Mouse (Mus musculus) olfactory bulb, adult 2 months (tissue): ENCODE data around the gene Nmnat2. TPM values are rescaled to one million over a fixed set of nuclear protein-coding genes. Genes with fewer than 3 reads are reported as not detected.
"Not testable (repeated sequence)": the region's sequence is repeated elsewhere in the genome, so short reads cannot be mapped to it uniquely, and the experiment has no call there.

Experiments
- H3K27ac ChIP-seq: fragments of 200-500 bp; 2 replicates; pipeline ENCODE4 v1.5.1; 2012; ENCODE audit warnings: low read depth, low read length; ENCODE audit not compliant: insufficient read depth
- H3K4me1 ChIP-seq: fragments of 200-500 bp; 2 replicates; pipeline ENCODE4 v1.6.1; 2012; ENCODE audit warnings: low read length; ENCODE audit not compliant: control insufficient read depth, insufficient read depth
- H3K4me3 ChIP-seq: fragments of 200-500 bp; 2 replicates; pipeline ENCODE4 v1.5.1; 2012; ENCODE audit warnings: mild to moderate bottlenecking, low read depth, low read length, moderate library complexity; ENCODE audit not compliant: insufficient read depth
- CTCF ChIP-seq: fragments of 200-500 bp; IDR thresholded peaks from 2 replicates; pipeline ENCODE4 v1.5.1; 2012; ENCODE audit warnings: low read depth, mild to moderate bottlenecking, low read length, moderate library complexity; ENCODE audit not compliant: insufficient read depth
- POLR2A ChIP-seq: fragments of 200-500 bp; IDR thresholded peaks from 2 replicates; pipeline ENCODE4 v1.6.1; 2012; ENCODE audit warnings: mild to moderate bottlenecking, low read depth, low read length, moderate library complexity; ENCODE audit not compliant: insufficient read depth
- WGBS: fragments of 180-500 bp; shearing (Covaris S2); methylation state at CpG from one replicate; pipeline ENCODE4 v1.1.7; 2018; 5-methylcytosine and 5-hydroxymethylcytosine counted together
- polyA plus RNA-seq: library from polyadenylated mRNA; stranded (reverse); fragments of >200 nt; gene quantifications from 2 replicates; pipeline ENCODE4 v1.2.4, GENCODE M21; 2012; ENCODE audit warnings: low replicate concordance; ENCODE audit not compliant: missing spikeins, insufficient read depth, insufficient read length

The Nmnat2 gene
- polyA plus RNA-seq, 1 experiment = not detected

DNA sequence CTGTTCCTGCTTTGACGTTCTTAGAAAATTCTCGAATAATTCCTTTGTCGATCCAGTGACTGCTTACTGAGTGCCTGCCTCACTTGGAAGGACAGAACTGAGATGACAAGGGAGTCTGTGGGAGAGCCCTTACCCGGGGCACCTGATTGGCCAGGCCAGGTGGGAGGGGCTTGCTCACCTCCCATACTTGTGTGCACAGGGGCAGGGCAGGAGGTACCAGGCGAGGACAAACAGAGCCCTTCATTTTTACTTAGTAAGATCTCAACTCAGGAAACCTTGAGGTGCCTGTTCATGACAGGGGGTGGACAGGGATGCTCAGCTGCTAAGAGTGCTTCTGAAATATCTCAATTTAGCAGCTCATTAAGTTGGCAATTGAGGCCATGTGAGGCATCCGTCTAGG, 121.2 kb downstream of the Nmnat2 start:
- Histone ChIP-seq H3K27ac (no peak overlapping the region), H3K4me3 (no peak overlapping the region), H3K4me1 (peaks cover 26% of the 10 kb centered on the region)
- 54% methylated on average over 6 of the region's 6 CpGs for WGBS
- TF ChIP-seq CTCF = no peak
- no peak for TF ChIP-seq POLR2A

DNA sequence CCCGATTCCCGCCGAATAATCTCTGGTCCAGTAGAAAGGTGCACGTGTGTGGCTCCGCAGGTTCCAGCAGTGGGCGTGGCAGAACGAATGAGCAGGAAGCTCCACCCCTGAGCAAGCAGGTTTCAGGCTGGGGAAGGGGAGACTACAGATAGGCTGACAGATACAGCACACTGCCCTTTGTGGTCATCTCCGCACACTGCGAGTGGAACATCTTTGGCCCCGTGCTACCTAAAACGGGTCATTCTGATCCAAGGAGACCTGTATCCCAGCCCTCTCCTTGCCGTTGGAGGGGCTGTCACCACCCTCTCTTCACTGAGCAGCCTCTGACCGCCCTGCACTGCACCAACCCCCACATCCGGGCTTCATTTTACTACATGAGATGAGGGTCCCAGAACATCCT, 128.4 kb downstream of the Nmnat2 start:
- WGBS = 93% methylated on average over 10 of the region's 14 CpGs
- H3K4me1 ChIP-seq, H3K27ac ChIP-seq, H3K4me3 ChIP-seq: not testable (repeated sequence)

DNA sequence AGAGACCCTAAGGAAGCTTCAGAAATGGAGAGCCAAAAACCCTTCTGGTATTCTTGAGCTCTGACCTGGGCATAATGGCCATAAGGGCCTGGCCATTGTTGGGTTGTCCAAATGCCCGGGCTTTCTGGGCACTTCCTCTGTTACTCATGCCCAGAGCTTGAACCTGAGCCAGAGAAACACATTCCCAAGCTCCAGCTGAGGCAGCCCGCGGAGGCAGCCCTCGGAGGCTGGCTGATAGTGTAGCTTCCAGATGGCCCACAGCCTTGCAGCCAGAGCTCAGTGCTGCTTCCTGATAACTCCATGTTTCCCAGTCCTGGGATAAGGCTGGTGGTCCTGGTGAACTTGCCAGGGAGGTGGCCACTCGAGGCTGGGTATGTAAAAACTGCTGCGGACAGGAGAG, 129.4 kb downstream of the Nmnat2 start:
- TF ChIP-seq CTCF (no peak), POLR2A (no peak)
- no peak overlapping the region for H3K27ac ChIP-seq
- H3K4me1 ChIP-seq = peaks cover 5% of the 10 kb centered on the region
- H3K4me3 ChIP-seq = no peak overlapping the region
- 48% methylated on average over 6 of the region's 6 CpGs for WGBS

DNA sequence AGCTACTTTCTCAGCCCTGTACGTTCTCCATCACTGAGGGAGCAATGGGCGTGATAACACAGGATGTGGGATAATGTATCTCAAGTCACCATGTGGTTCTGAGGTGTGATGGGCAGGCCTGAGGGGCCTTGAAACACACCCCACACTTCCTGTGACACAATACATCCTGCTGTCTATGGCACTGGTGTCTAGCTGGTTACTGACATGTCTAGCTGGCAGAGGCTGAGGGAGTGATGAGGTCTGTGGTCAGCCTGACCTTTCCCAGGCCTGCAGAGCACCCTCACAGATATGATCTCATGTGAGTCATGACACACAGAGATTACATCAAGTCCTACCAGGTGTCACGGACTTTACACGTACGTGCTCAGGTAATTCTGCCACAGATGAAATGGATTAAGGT, 130.4 kb downstream of the Nmnat2 start:
- Histone ChIP-seq H3K27ac (no peak overlapping the region), H3K4me1 (peaks cover 5% of the 10 kb centered on the region), H3K4me3 (no peak overlapping the region)
- TF ChIP-seq POLR2A = no peak
- no peak for TF ChIP-seq CTCF
- 91% methylated on average over 5 of the region's 5 CpGs for whole genome bisulfite sequencing

DNA sequence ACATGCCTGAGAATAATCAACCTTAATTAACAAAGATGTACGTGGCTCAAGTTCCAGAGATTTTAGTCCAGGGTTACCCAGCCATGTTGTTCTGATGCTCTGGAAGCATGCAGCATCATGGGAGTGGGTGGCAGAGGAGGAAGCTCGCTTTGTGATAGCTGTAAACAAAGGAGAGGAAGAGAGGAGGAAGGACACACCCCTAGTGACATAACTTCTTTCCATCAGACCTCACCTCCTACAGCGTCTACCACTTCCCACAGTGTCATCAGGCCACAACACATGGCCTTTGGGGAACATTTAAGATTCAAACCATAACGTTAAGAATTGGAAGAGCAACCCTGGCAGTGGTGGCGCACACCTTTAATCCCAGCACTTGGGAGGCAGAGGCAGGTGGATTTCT, 133.0 kb downstream of the Nmnat2 start:
- H3K4me1 ChIP-seq = peaks cover 5% of the 10 kb centered on the region
- no peak overlapping the region for H3K4me3 ChIP-seq
- no peak overlapping the region for H3K27ac ChIP-seq
- 95% methylated on average over 5 of the region's 5 CpGs for WGBS
- TF ChIP-seq CTCF (no peak), POLR2A (no peak)

DNA sequence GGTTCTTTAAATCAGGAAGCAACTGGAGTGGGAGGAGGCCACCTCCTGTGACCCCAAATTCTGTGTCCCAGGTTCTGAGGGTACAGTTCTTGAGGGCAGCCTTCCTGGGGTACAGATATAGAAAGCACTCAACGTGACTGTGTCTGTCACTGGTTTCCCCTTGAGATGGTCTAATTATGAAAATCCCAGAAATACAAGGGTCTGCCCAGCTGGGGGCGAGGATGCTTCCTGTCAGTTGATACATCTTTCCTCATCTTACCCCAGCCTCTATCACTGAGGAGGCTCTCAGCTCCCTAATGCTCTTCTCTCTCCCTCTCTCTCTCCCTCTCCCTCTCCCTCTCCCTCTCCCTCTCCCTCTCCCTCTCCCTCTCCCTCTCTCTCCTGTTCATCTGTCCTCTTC, 135.3 kb downstream of the Nmnat2 start:
- H3K4me1 ChIP-seq = no peaks in the 10 kb centered on the region
- H3K27ac ChIP-seq = no peak overlapping the region
- WGBS = 97% methylated on average over 2 of the region's 2 CpGs
- no peak overlapping the region for H3K4me3 ChIP-seq
- TF ChIP-seq POLR2A (no peak), CTCF (no peak)

DNA sequence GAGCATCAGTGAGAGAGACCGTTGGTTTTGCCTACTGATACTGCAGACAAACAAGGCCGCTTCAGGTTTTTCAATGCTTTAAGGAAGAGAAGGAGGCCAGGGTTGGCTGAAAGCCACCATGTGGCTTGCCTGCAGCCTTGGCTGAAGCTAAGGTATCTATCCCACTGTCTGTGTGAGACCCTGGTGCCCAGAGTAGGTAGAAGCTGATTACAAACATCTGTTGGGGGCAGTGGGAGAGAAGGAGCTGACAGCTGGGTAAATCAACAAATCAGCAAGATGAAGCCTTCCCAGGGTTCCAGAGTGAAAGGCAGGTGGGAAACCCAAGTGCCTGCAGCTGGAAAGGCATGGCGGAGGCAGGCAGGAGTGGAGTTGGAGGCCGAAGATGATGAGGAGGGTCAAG, 136.0 kb downstream of the Nmnat2 start:
- 93% methylated on average over 4 of the region's 4 CpGs for WGBS
- no peak overlapping the region for H3K27ac ChIP-seq
- no peak overlapping the region for H3K4me3 ChIP-seq
- H3K4me1 ChIP-seq = no peaks in the 10 kb centered on the region
- TF ChIP-seq POLR2A (no peak), CTCF (no peak)

DNA sequence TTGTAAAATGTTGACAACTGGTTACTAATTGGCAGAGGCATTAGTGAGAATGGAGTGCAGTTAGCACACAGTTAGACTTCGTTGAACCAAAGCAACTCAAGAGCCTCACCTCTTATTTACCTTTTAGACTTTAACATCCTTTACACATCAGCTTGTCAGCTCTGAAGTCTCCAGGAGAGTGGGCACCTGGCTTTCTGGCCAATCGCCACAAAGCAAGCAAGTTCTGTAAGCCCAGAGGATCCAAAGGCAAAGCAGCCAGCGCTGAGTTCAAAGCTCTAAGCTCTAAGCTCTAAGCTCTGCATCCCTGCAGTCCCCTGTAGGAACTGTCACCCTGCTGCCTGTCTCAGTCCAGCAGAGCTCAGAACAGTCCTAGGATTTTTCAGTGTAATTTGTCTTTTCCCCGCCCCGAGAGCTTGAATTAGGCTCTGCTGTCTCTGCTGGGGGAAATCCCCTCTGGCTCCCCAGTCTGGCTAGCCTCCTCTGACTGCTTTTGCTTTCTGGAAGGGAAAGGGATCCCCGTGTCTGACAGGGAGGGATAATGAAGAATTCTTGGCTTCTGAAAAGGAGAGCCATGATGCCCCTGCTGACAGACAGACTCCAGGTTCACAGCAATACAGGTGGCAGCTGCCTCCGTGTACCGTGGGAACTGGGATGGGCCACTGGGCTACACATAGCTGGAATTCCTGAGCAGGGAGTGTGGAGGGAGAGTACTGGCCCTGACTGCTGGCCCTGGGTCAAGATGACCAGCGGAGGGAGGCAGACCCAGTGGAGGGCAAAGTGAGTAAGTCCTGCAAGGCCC, 136.8 kb downstream of the Nmnat2 start:
- TF ChIP-seq CTCF (no peak), POLR2A (no peak)
- no peaks in the 10 kb centered on the region for H3K4me1 ChIP-seq
- H3K4me3 ChIP-seq = no peak overlapping the region
- WGBS = 70% methylated on average over 9 of the region's 9 CpGs
- no peak overlapping the region for H3K27ac ChIP-seq

DNA sequence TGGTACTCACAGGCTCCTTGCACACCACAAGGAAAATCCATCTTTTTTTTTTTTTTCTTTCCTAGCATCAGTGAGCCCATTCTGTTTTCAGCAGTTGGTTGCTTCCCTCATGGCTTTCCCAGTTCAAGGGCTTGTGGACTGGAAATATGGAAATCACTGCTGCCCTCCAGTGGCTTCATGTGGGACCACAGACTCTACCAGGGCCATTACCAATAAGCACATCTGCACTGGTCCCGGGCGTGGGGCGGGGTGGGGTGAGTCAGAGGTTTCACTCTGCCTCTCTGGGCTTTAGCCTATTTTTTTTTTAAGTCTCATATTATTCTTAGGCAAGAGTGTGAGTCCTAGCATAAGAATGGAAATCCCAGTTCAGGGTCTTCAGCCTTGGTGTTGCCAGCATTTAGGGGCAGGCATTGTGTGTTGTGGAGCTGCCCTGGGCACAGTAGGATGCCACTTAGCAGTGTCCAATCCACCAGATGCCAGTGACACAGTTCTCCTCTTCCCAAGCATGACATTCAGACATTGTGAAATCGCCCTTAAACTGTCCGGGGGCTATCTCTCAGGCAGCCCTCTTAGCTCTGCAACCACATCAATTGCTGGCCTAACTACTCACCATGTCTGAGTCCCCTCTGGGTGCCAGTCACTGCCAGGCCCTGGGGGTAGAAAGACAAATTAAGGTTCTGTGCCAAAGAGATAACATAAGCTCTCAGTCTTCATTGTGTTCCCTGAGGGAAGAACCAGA, 137.6 kb downstream of the Nmnat2 start:
- 65% methylated on average over 5 of the region's 5 CpGs for WGBS
- no peak for TF ChIP-seq POLR2A
- no peak for TF ChIP-seq CTCF
- no peak overlapping the region for H3K27ac ChIP-seq

DNA sequence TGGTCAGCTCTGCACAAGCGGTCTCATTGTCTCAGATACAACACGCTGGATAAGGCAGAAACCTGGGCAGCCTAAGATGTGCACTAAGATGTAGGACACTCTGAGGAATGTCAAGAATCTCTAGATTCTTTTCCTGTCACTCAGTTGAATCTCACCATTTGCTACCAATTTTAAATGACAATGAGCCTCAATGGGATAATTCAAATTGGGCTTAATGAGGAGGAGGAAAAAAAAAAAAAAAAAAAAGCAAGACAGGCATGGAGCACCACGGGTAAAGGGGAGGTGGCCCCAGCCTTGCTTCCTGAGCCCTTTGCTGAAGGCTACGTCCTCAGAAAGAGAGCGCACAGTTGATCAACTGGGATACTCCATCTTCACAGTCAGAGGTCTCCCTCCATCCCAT, 138.4 kb downstream of the Nmnat2 start:
- no peak for TF ChIP-seq CTCF
- TF ChIP-seq POLR2A = no peak
- Histone ChIP-seq H3K4me1 (no peaks in the 10 kb centered on the region), H3K4me3 (no peak overlapping the region), H3K27ac (no peak overlapping the region)
- 92% methylated on average over 5 of the region's 5 CpGs for WGBS

More for the DNA sequence above, 137.6 kb downstream of the Nmnat2 start:
- Histone ChIP-seq H3K4me1 (no peaks in the 10 kb centered on the region), H3K4me3 (no peak overlapping the region)
